Mouse (Mus musculus) cortical plate, adult 2 months (tissue): ENCODE measurements at regions not wholly inside any gene's neighbourhood (a gene's known extent, or its start where the extent isn't known, plus 50 kb on each side); places are given as distances from the start of the nearest gene placed in this dataset.
"Not testable (repeated sequence)": the region's sequence is repeated elsewhere in the genome, so short reads cannot be mapped to it uniquely, and the experiment has no call there.

Source experiments
- CTCF ChIP-seq: fragments of 200-500 bp; IDR thresholded peaks from 2 replicates; pipeline ENCODE4 v1.5.1; 2011; ENCODE audit warnings: mild to moderate bottlenecking, control low read depth, low read length; ENCODE audit not compliant: insufficient read depth; ENCODE audit errors: extremely low read depth
- POLR2A ChIP-seq: fragments of 200-500 bp; IDR thresholded peaks from 2 replicates; pipeline ENCODE4 v1.6.1; 2011; ENCODE audit warnings: mild to moderate bottlenecking, low read length, control low read depth; ENCODE audit not compliant: insufficient read depth; ENCODE audit errors: extremely low read depth

DNA sequence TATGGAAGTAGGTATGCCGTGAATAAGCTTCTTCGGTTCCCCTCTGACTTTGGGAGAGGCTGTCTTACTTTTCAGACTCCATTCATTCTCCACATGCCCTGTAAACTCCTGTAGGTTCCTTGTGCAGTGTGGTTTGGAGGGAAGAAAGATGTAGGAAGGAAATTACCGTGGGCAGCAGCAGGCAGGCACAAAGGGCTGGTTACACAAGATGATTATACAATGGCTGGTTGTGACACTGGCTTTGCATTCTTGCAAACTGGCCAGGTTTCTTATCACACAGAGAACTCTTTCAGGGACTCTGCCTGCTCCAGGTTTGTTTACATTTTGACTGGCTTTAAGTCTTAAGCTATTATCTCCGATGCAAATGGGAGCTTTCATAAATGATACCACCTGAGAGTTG is 167.3 kb upstream of the Gm30302 start:
- not testable (repeated sequence) for TF ChIP-seq POLR2A, CTCF
